Mouse (Mus musculus) adrenal gland, adult 18-20 months (tissue): ENCODE measurements around the gene Sox5. TPM values are rescaled to one million over a fixed set of nuclear protein-coding genes. Genes with fewer than 3 reads are reported as not detected.
"Not testable (repeated sequence)": the region's sequence is repeated elsewhere in the genome, so short reads cannot be mapped to it uniquely, and the experiment has no call there.

Experiments used
- DNase-seq, 2 experiments: peaks; one replicate each; pipeline ENCODE4 v3.0.0; 2021 to 2022; ENCODE audit warnings: low spot score in 2 of 2
- total RNA-seq, 2 experiments: library from RNA; stranded (reverse); gene quantifications; 1 replicate in 1 of 2; 2 replicates in 1 of 2; pipeline ENCODE4 v1.2.3; 2021

Sox5 gene
- total RNA-seq, 2 experiments from 2014 or later, result 10.9 to 16.5 TPM

- DNase-seq, result no peak
These were observed 577.8 kb downstream of the Sox5 start for GRCm38 (mm10) chr6:144203970-144204369.

GRCm38 (mm10) chr6:144203013-144203412 is 578.8 kb downstream of the Sox5 start:
- DNase-seq, result no peak

- no peak for DNase-seq
These were observed 580.3 kb downstream of the Sox5 start for GRCm38 (mm10) chr6:144201402-144202040.

- DNase-seq, result no peak
These were observed 584.3 kb downstream of the Sox5 start for GRCm38 (mm10) chr6:144197209-144198119.

- no peak for DNase-seq
These were observed 585.8 kb downstream of the Sox5 start for GRCm38 (mm10) chr6:144195934-144196333.

GRCm38 (mm10) chr6:144183087-144183486 is 598.7 kb downstream of the Sox5 start:
- DNase-seq, result no peak

- DNase-seq, result not testable (repeated sequence)
These were observed 599.3 kb downstream of the Sox5 start for GRCm38 (mm10) chr6:144182429-144182828.

- DNase-seq, result no peak
These were observed 600.5 kb downstream of the Sox5 start for GRCm38 (mm10) chr6:144181083-144181866.

- DNase-seq, result no peak
These were observed 602.7 kb downstream of the Sox5 start for GRCm38 (mm10) chr6:144179111-144179510.

- no peak for DNase-seq
These were observed 605.1 kb downstream of the Sox5 start for GRCm38 (mm10) chr6:144176674-144177073.

GRCm38 (mm10) chr6:144175590-144175989 is 606.2 kb downstream of the Sox5 start:
- no peak for DNase-seq

GRCm38 (mm10) chr6:144170541-144170940 is 611.2 kb downstream of the Sox5 start:
- DNase-seq, result no peak

GRCm38 (mm10) chr6:144169791-144170190 is 612.0 kb downstream of the Sox5 start:
- no peak for DNase-seq

GRCm38 (mm10) chr6:144168696-144169476 is 612.9 kb downstream of the Sox5 start:
- DNase-seq, result no peak

- no peak for DNase-seq
These were observed 614.7 kb downstream of the Sox5 start for GRCm38 (mm10) chr6:144167058-144167457.

GRCm38 (mm10) chr6:144166651-144167050 is 615.1 kb downstream of the Sox5 start:
- no peak for DNase-seq

- no peak for DNase-seq
These were observed 615.7 kb downstream of the Sox5 start for GRCm38 (mm10) chr6:144166104-144166503.

- DNase-seq, result no peak
These were observed 618.3 kb downstream of the Sox5 start for GRCm38 (mm10) chr6:144163501-144163900.

- DNase-seq, result no peak
These were observed 623.1 kb downstream of the Sox5 start for GRCm38 (mm10) chr6:144158637-144159036.

- DNase-seq, result no peak
These were observed 626.8 kb downstream of the Sox5 start for GRCm38 (mm10) chr6:144154892-144155424.
